Mouse (Mus musculus) T-helper 2 cell (primary cell): ENCODE measurements around the gene Ttn.

Experiments used
- in situ Hi-C: fragments of 300-600 bp; cut with MboI, MseI; formaldehyde crosslinking; loops from one replicate; pipeline ENCODE4 v1.15.1; 2025; ENCODE audit warnings: high pct_unique_total_duplicates

Gene Ttn

GRCm38 (mm10) chr2:76965542-76965941 is 16.8 kb downstream of the Ttn start:
- in situ Hi-C loops, result loop anchor here (10.0 kb wide), 1 partner anchor 369 kb away; no protein-coding TSS in a partner anchor

- in situ Hi-C loops, result loop anchor here (10.0 kb wide), 1 partner anchor 373 kb away; no protein-coding TSS in a partner anchor
Measured at GRCm38 (mm10) chr2:76962045-76962432, 20.3 kb downstream of the Ttn start.

DNA sequence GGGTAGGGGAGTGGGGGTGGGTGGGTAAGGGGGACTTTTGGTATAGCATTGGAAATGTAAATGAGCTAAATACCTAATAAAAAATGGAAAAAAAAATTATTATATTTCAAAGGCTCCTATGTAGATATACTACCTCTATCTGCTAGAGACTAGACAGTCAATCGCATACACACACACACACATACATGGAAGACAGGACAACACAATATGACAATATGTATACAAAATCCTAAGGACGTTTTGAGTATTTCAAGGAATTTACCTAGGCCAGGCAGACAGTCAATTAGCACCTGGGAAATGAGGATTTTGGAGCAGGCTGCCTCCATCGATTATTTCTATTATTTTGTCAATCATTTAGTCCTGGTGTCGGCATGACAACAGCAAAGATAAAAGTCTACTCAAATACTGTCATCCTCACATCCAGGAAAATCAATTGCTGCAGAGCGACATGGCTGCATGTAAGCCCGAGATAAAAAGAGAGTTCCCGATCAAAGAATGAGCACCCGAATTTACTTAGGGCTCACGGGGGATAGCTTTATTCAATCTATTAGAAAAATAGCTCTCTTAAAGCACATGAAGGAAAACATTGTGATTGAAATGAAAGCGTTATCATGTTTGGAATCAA is 20.8 kb downstream of the Ttn start:
- in situ Hi-C loops, result loop anchor here (10.0 kb wide), 1 partner anchor 373 kb away; no protein-coding TSS in a partner anchor

DNA sequence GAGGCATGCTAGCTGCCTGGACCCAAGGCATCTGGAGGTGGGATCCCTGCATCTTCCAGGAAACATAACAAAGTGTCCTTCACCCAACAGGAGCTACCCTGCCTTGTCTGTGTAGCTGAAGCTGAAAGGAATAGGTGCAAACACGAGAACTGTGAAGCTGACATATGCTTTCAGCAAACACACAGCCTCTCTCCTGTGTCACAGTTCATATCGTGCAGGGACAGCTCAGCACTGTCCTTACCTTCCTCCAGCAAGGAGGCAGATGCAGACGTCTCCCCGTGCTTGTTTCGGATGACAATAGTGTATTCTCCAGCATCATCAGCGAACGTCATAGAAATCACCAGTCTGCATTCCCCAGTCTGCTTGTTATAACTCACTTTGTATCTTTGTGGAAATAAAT is 32.6 kb downstream of the Ttn start:
- in situ Hi-C loops, result no loop called here

- in situ Hi-C loops, result no loop called here
Measured at GRCm38 (mm10) chr2:76938515-76938914, 43.8 kb downstream of the Ttn start.

DNA sequence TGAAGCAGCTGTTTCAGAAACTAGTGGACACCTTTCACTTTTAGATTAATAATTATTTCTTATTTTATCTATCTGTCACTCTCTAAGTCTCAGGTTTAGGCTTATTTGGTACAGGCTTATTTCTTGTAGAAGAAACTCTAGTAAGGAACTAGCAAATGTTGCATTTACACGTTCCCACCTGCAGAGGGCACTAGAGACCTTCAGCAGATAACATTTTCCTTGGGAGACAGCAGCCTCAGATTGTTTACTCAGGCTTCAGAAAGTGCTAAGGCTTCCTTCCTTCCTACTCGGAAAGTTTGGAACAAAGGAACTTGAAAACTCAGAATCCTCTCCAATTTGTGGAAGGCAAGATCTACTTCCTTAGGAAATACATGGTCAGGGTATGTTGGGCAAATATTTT is 52.6 kb downstream of the Ttn start:
- in situ Hi-C loops, result no loop called here

GRCm38 (mm10) chr2:76928816-76929215 is 53.5 kb downstream of the Ttn start:
- in situ Hi-C loops, result no loop called here

- in situ Hi-C loops, result no loop called here
Measured at GRCm38 (mm10) chr2:76928298-76928697, 54.0 kb downstream of the Ttn start.

DNA sequence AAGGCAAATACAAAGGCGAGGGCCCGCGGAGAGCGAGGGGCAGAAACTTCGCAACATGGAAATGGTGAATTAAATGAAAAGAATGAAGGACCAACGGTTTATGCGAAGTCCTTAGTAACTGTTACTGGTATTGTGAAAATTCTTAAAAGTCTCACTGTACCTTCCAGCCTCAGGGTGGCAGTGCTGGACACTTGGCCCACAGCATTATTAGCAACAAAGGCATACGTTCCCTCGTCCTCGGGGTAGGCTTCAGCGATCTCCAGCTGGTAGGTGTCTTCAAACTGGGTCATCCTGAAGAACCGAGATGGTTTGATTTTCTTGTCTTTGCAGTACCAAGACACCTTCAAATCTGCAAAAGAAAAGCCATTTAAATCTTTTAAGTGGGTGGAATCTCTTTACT is 55.4 kb downstream of the Ttn start:
- in situ Hi-C loops, result no loop called here

DNA sequence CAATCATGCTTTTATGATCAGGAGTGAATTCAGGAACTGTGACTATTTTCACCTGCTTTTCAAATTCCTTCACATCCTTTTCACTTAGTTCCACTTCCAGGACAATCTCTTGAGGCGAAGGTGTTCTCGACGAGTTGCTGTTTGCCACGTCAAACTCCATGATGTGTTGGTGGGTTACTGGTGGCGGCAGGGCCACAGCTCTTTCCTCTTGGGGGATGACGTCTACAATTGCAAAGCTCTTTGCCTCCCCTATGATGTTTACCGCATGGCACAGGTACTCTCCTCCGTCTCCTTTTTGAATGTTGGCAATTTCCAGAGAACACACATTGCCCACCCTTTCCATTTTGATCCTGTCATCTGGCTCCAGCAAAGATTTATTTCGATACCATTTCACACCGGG is 67.4 kb downstream of the Ttn start:
- in situ Hi-C loops, result no loop called here

- in situ Hi-C loops, result no loop called here
Measured at GRCm38 (mm10) chr2:76908705-76909457, 73.5 kb downstream of the Ttn start.

- in situ Hi-C loops, result no loop called here
Measured at GRCm38 (mm10) chr2:76903351-76903750, 79.0 kb downstream of the Ttn start.

- in situ Hi-C loops, result no loop called here
Measured at GRCm38 (mm10) chr2:76901476-76902086, 80.8 kb downstream of the Ttn start.

DNA sequence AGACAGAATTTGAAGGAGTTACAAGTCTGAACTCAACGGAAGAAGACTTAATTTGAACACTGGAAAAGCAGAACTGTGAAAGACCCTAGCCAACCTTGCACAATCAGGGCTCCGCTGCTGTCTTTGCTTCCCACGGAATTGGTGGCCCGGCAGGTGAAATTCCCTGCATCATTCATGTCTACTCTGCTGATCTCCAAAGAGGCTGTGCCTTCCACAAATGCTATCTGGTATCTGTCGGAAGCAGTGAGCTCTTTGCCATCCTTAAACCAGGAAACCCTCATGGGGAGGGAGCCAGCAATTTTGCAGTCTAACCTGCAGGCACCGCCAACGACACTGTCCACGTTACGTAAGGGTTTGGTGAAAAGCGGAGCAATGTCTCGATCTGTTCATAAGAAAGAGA is 82.5 kb downstream of the Ttn start:
- in situ Hi-C loops, result no loop called here

GRCm38 (mm10) chr2:76896990-76897389 is 85.4 kb downstream of the Ttn start:
- in situ Hi-C loops, result no loop called here

- in situ Hi-C loops, result no loop called here
Measured at GRCm38 (mm10) chr2:76895327-76895726, 87.0 kb downstream of the Ttn start.

GRCm38 (mm10) chr2:76888721-76889120 is 93.6 kb downstream of the Ttn start:
- in situ Hi-C loops, result no loop called here

- in situ Hi-C loops, result no loop called here
Measured at GRCm38 (mm10) chr2:76885855-76886254, 96.5 kb downstream of the Ttn start.

GRCm38 (mm10) chr2:76881406-76881805 is 100.9 kb downstream of the Ttn start:
- in situ Hi-C loops, result no loop called here

- in situ Hi-C loops, result no loop called here
Measured at GRCm38 (mm10) chr2:76875587-76875986, 106.8 kb downstream of the Ttn start.

DNA sequence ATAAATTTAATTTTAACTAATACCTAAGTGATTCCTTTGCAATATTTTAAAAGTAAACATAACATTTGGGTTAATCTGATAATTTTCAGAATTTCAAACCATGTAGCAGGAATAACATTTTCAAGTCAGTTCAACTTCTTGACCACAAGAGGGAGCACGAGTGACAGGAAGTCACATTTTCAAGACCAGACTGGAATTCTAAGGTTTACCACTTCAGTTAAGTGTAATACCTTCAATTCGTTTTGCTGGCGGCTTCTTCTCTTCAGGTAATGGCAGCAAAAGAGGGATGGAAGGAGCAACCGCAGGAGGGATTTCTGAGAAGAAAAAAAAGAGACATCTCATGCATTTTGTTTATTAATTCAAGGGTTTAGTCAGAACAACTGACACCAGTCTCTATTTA is 115.4 kb downstream of the Ttn start:
- in situ Hi-C loops, result no loop called here

GRCm38 (mm10) chr2:76865497-76865896 is 116.8 kb downstream of the Ttn start:
- in situ Hi-C loops, result no loop called here

DNA sequence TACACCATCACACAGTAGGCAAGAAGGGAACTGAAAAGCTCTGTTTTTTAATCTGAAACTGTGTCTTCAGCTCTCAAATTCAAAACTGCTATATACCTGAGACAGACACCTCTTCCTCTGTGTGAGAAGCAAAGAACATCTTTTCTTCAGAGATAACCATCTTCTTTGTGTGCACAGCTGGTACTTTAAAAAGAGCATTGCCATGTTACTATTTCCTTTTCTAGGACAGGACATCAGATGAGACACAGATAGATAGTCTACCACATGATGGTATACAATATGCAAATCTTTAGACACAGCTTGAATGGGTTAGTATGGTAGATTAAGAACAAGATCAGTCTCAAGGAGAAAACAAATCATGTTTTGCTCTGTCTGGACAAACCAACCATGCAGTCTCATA is 121.0 kb downstream of the Ttn start:
- in situ Hi-C loops, result no loop called here
